Mouse (Mus musculus) midbrain, postnatal 0 days (tissue): Measurements from ENCODE around the gene Gm12166. TPM values are rescaled to one million over a fixed set of nuclear protein-coding genes. Genes with fewer than 3 reads are reported as not detected.
A peak's percentile ranks its signal among the peaks of the same experiment; 100 is the strongest.

Source experiments
- ATAC-seq: fragments of 200-750 bp; cut with Nextera tagmentation; 2 replicates; pipeline ENCODE4 v1.8.0; 2017; ENCODE audit warnings: moderate number of reproducible peaks, mild to moderate bottlenecking, moderate TSS enrichment, moderate library complexity; ENCODE audit not compliant: low FRiP score
- DNase-seq: peaks from one replicate; pipeline ENCODE4 v3.0.0-alpha.2; 2015; ENCODE audit warnings: low spot score
- H3K27ac ChIP-seq: fragments of 300-500 bp; sonication (generic); 2 replicates; pipeline ENCODE4 v1.5.1; 2014; ENCODE audit warnings: low read depth, mild to moderate bottlenecking, low read length, mixed read lengths
- H3K27me3 ChIP-seq: fragments of 300-500 bp; sonication (generic); 2 replicates; pipeline ENCODE4 v1.6.1; 2014; ENCODE audit warnings: low read length, control low read depth, mixed read lengths; ENCODE audit not compliant: insufficient read depth
- H3K36me3 ChIP-seq: fragments of 300-500 bp; sonication (generic); 2 replicates; pipeline ENCODE4 v1.6.1; 2014; ENCODE audit warnings: low read length, control low read depth, mixed read lengths; ENCODE audit not compliant: insufficient read depth
- H3K4me1 ChIP-seq: fragments of 300-500 bp; sonication (generic); 2 replicates; pipeline ENCODE4 v1.6.1; 2014; ENCODE audit warnings: mild to moderate bottlenecking, control low read depth, antibody characterized with exemption, low read length, mixed read lengths; ENCODE audit not compliant: insufficient read depth
- H3K4me2 ChIP-seq: fragments of 300-500 bp; sonication (generic); 2 replicates; pipeline ENCODE4 v1.6.1; 2014; ENCODE audit warnings: low read depth, mild to moderate bottlenecking, low read length, mixed read lengths; ENCODE audit not compliant: poor library complexity, severe bottlenecking
- H3K4me3 ChIP-seq: fragments of 300-500 bp; sonication (generic); 2 replicates; pipeline ENCODE4 v1.5.1; 2014; ENCODE audit warnings: low read depth, mild to moderate bottlenecking, low read length, moderate library complexity
- H3K9ac ChIP-seq: fragments of 300-500 bp; sonication (generic); replicated peaks from 2 replicates; pipeline ENCODE4 v1.6.1; 2014; ENCODE audit warnings: mild to moderate bottlenecking, low read length, moderate library complexity, mixed read lengths; ENCODE audit not compliant: poor library complexity, severe bottlenecking
- H3K9me3 ChIP-seq: fragments of 300-500 bp; sonication (generic); 2 replicates; pipeline ENCODE4 v1.6.1; 2016; ENCODE audit warnings: low read length, control low read depth
- CTCF ChIP-seq: IDR thresholded peaks from 2 replicates; pipeline ENCODE4 v1.5.1; 2016; ENCODE audit warnings: antibody characterized with exemption, mild to moderate bottlenecking
- WGBS: fragments of 180-500 bp; shearing (Covaris S2); extraction: QIAGEN DNeasy Blood & Tissue Kit; methylation state at CpG from one replicate; pipeline ENCODE4 v1.1.7; 2014; 5-methylcytosine and 5-hydroxymethylcytosine counted together
- polyA plus RNA-seq: library from polyadenylated mRNA; unstranded; fragments of >200 nt; fragmentation: Nextera tagmentation; extraction: Ambion mirVana; gene quantifications from 2 replicates; pipeline ENCODE4 v1.2.1, GENCODE M21; 2015
- total RNA-seq: library from RNA; depleted of rRNA; stranded (reverse); fragments of >200 nt; gene quantifications from 2 replicates; pipeline ENCODE4 v1.2.3, GENCODE M21; 2014

Gene Gm12166
- total and polyA plus RNA-seq, 2 experiments from 2014 or later = 8.3 to 8.7 TPM

DNA sequence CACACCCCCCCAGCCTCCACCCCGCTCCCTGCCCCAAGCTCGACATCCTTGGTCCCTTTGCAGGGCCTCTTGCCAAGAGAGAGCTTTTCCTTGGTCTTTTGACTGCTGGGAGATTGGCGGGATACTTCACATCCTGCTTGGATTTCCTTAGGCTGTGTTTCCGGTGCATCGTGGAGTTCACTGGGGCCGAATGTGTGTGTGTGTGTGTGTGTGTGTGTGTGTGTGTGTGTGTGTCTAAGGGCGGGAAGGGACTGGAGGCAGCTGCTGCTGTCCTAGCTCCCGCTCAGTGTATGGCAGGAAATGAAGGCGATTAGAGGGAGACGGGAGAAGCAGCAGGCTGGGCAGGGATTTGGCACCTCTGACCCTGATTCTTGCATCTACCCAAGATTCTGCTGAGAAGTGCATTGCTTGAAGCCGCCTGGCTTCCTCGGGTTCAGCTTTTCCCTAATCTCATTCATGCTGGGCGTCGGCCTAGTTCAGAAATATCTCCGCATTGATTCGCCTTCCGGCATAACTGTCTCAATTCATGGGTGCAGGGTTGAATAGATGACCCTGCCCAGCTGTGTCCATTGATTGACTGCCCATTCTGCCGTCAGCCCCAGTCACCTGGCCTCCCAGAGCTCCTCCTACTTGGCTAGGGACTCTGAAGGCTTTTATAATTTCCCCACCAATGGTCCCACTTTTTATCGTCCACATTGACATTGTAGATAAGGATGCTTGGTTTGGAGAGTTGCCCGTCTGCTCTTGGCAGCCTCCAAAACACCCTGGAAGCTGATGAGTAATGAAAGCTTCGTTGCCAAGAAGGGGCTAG is 13.3 kb upstream of the Gm12166 start:
- TF ChIP-seq CTCF = no peak
- H3K27ac ChIP-seq = no peak overlapping the region
- H3K9me3 ChIP-seq = no peaks in the 10 kb centered on the region
- H3K36me3 ChIP-seq = 0 out of 2 replicates have a peak, but pooled peaks cover 3% of the 10 kb centered on the region
- no peaks in the 10 kb centered on the region; the same call in 1 of the 2 replicates for H3K27me3 ChIP-seq
- H3K4me2 ChIP-seq = no peak overlapping the region
- WGBS = 46% methylated on average over 21 of the region's 21 CpGs
- ATAC-seq (0 out of 2 replicates have a peak, but pooled peaks have one; percentile 57), DNase-seq (peak; percentile 69)
- no peak overlapping the region for H3K4me3 ChIP-seq
- H3K9ac ChIP-seq = no peak overlapping the region
- H3K4me1 ChIP-seq = peaks cover 6% of the 10 kb centered on the region; the same call in 1 of the 2 replicates

- no peak overlapping the region for H3K4me3 ChIP-seq
- no peak overlapping the region for H3K4me2 ChIP-seq
- H3K36me3 ChIP-seq = 0 out of 2 replicates have a peak, but pooled peaks cover 3% of the 10 kb centered on the region
- TF ChIP-seq CTCF = no peak
- no peak for ATAC-seq
- H3K4me1 ChIP-seq = peaks cover 4% of the 10 kb centered on the region; the same call in 1 of the 2 replicates
- WGBS = 72% methylated on average over 8 of the region's 8 CpGs
- H3K9me3 ChIP-seq = no peaks in the 10 kb centered on the region
- DNase-seq = no peak
- H3K27ac ChIP-seq = no peak overlapping the region
- H3K27me3 ChIP-seq = no peaks in the 10 kb centered on the region; the same call in 1 of the 2 replicates
- no peak overlapping the region for H3K9ac ChIP-seq
Measured at GRCm38 (mm10) chr11:46064767-46065166, 12.6 kb upstream of the Gm12166 start.

- H3K4me2 ChIP-seq = no peak overlapping the region
- H3K9me3 ChIP-seq = no peaks in the 10 kb centered on the region
- H3K27me3 ChIP-seq = no peaks in the 10 kb centered on the region; the same call in 1 of the 2 replicates
- H3K4me3 ChIP-seq = no peak overlapping the region
- no peak overlapping the region for H3K9ac ChIP-seq
- no peaks in the 10 kb centered on the region; the same call in 1 of the 2 replicates for H3K4me1 ChIP-seq
- no peak overlapping the region for H3K27ac ChIP-seq
- H3K36me3 ChIP-seq = 0 out of 2 replicates have a peak, but pooled peaks cover 3% of the 10 kb centered on the region
- 64% methylated on average over 9 of the region's 9 CpGs for WGBS
- no peak for ATAC-seq
- TF ChIP-seq CTCF = peak; percentile 31; the same call in 1 of the 2 replicates
- no peak for DNase-seq
Measured at GRCm38 (mm10) chr11:46062993-46063731, 11.0 kb upstream of the Gm12166 start.

DNA sequence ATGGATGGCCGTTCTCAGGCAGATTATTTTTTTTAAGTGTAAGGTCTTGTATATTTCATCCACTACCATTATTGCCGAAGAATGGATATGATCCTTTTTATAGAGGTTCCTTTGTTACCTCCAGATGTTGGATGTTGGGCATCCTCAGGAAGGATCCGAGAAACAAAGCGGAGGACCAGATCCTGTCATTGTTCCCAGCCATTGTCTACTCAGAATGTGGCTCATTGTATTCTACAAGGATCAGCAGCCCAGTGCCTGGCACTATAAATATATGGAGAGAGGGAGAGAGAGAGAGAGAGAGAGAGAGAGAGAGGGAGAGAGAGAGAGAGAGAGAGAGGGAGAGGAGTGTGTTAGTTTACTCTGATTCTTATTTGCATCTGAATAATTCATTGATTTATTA is 10.4 kb upstream of the Gm12166 start:
- no peak overlapping the region for H3K9ac ChIP-seq
- WGBS = 49% methylated on average over 4 of the region's 4 CpGs
- H3K27ac ChIP-seq = no peak overlapping the region
- ATAC-seq (no peak), DNase-seq (no peak)
- no peak for TF ChIP-seq CTCF
- H3K4me2 ChIP-seq = no peak overlapping the region
- H3K9me3 ChIP-seq = no peaks in the 10 kb centered on the region
- H3K4me1 ChIP-seq = no peaks in the 10 kb centered on the region; the same call in 1 of the 2 replicates
- H3K36me3 ChIP-seq = 0 out of 2 replicates have a peak, but pooled peaks cover 3% of the 10 kb centered on the region
- no peak overlapping the region for H3K4me3 ChIP-seq
- no peaks in the 10 kb centered on the region; the same call in 1 of the 2 replicates for H3K27me3 ChIP-seq

DNA sequence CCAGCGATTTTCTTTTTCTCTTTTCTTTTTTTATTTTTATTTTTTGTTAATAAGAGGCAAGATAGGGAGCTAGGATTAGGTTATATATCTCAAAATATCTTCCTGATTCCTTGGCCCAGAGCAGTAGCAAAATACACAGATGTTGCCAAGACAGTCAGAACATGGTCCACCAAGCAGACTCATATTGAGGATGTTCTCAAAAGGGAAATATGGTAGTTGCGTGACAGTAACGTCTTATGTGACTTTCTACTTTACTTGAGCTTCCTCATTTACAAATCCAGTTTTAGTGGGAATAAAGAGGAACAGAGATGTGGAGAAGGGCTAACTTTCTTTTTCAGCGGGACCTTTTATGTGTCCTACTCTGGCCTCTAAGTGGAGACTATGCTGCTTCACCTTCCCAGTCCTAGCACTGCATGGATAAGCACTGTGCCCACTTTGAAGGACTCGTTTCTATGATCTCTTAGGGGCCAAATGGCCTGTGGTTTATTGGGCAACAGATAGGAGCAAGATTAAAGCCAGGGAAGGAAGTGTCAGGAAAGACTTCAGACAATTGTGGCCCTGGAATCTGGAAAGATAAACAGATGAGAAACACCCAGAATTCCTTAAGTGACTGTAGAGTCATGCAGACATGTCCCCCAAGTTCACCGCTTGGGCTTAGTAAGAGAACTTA is 9.8 kb upstream of the Gm12166 start:
- no peak for DNase-seq
- no peaks in the 10 kb centered on the region; the same call in 1 of the 2 replicates for H3K27me3 ChIP-seq
- H3K9me3 ChIP-seq = no peaks in the 10 kb centered on the region
- H3K27ac ChIP-seq = no peak overlapping the region
- H3K36me3 ChIP-seq = 0 out of 2 replicates have a peak, but pooled peaks cover 3% of the 10 kb centered on the region
- no peaks in the 10 kb centered on the region; the same call in 1 of the 2 replicates for H3K4me1 ChIP-seq
- no peak for TF ChIP-seq CTCF
- H3K4me2 ChIP-seq = no peak overlapping the region
- no peak overlapping the region for H3K9ac ChIP-seq
- 87% methylated on average over 6 of the region's 6 CpGs for WGBS
- no peak overlapping the region for H3K4me3 ChIP-seq
- no peak for ATAC-seq
